Mouse (Mus musculus): ENCODE measurements around the gene Duox2. TPM values are rescaled to one million over a fixed set of nuclear protein-coding genes. Genes with fewer than 3 reads are reported as not detected.
A peak's percentile ranks its signal among the peaks of the same experiment; 100 is the strongest.
"Not testable (repeated sequence)": the region's sequence is repeated elsewhere in the genome, so short reads cannot be mapped to it uniquely, and the experiment has no call there.

Duox2 gene
- polyA plus RNA-seq (2014; fragmentation: Nextera tagmentation; extraction: Ambion mirVana): not detected in 2 replicates

DNA sequence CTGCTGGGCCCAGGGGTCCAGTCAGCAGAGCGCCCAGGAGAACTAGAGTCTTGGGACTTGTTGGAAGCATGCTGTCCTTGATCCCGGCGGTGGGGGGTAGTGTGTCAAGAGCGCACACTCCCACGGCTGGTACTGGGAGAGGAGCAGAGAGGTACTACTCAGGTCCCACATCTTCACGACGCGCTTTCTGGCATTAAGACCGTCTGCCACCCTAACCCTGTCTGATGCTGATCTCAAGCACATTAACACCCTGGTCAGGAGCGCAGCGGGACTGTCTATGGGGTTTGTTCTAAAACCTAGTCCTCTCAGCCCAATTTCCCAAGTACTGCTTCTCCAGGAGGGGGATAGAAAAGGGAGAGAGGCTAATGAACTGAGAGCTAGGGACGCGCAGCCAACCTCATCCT, at the start of gene Duox2:
Gene Duox2 (minus strand): TSS at position 354 of the 404 bp plus-strand sequence.
- peaks cover 95% of the 10 kb centered on the region for H3K27me3 ChIP-seq (replicated peaks; ENCODE audit: control insufficient read depth, insufficient read depth, low read length)
- H3K9me3 ChIP-seq (ENCODE audit: control insufficient read depth, low read length): no peaks in the 10 kb centered on the region
- peak within 1 kb of the TSS; percentile 8 for H3K4me3 ChIP-seq (ENCODE audit: low read depth, low read length)
- H3K27ac ChIP-seq (ENCODE audit: low read depth, low read length): no peak within 1 kb of the TSS
- H3K36me3 ChIP-seq (ENCODE audit: control insufficient read depth, insufficient read depth, low read length): no peaks in the 10 kb centered on the region
- DNase-seq (ENCODE audit: low spot score) (no peak), ATAC-seq (replicated peaks; ENCODE audit: low FRiP score) (no peak)
- peaks cover 2% of the 10 kb centered on the region; the same call in 1 of the 2 replicates for H3K4me1 ChIP-seq (replicated peaks; ENCODE audit: control insufficient read depth, insufficient read depth, low read length)
- 4% methylated on average over 13 of the region's 13 CpGs for WGBS
- peak within 1 kb of the TSS; percentile 46 for H3K4me2 ChIP-seq
- no peak within 1 kb of the TSS for H3K9ac ChIP-seq (ENCODE audit: low read depth, low read length)

DNA sequence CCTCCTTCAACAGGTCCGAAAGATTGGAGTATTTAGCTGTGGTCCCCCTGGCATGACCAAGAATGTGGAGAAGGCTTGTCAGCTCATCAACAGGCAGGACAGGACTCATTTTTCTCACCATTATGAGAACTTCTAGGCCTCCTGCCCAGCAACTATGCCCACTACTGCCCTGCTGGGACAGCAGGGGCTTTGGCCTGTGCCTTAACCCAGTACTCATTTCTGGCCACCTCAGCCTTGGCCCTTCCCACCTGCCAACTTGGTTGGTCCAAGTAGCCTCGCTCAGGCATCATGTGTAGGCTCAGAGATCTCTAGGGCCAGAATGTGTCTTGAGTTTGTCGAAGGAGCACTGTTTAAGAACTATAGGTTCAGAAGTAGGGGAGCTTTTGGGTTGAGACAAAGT, 49.0 kb upstream of the Duox2 start:
- H3K9ac ChIP-seq (ENCODE audit: low read depth, low read length): no peak overlapping the region
- no peaks in the 10 kb centered on the region for H3K36me3 ChIP-seq (ENCODE audit: control insufficient read depth, insufficient read depth, low read length)
- WGBS: 76% methylated on average over 3 of the region's 3 CpGs
- no peaks in the 10 kb centered on the region for H3K9me3 ChIP-seq (ENCODE audit: control insufficient read depth, low read length)
- H3K4me2 ChIP-seq: no peak overlapping the region
- H3K4me1 ChIP-seq (replicated peaks; ENCODE audit: control insufficient read depth, insufficient read depth, low read length): peaks cover 12% of the 10 kb centered on the region
- H3K27ac ChIP-seq (ENCODE audit: low read depth, low read length): no peak overlapping the region
- DNase-seq (ENCODE audit: low spot score) (no peak), ATAC-seq (replicated peaks; ENCODE audit: low FRiP score) (no peak)
- no peak overlapping the region for H3K4me3 ChIP-seq (ENCODE audit: low read depth, low read length)
- H3K27me3 ChIP-seq (replicated peaks; ENCODE audit: control insufficient read depth, insufficient read depth, low read length): no peaks in the 10 kb centered on the region

GRCm38 (mm10) chr2:122346164-122346563, 47.9 kb upstream of the Duox2 start:
- H3K4me1 ChIP-seq (replicated peaks; ENCODE audit: control insufficient read depth, insufficient read depth, low read length): peaks cover 12% of the 10 kb centered on the region
- not testable (repeated sequence) for DNase-seq (ENCODE audit: low spot score); H3K4me2 ChIP-seq; H3K36me3 ChIP-seq (ENCODE audit: control insufficient read depth, insufficient read depth, low read length); H3K9ac ChIP-seq (ENCODE audit: low read depth, low read length); H3K27ac ChIP-seq (ENCODE audit: low read depth, low read length); H3K9me3 ChIP-seq (ENCODE audit: control insufficient read depth, low read length); ATAC-seq (replicated peaks; ENCODE audit: low FRiP score); H3K4me3 ChIP-seq (ENCODE audit: low read depth, low read length); H3K27me3 ChIP-seq (replicated peaks; ENCODE audit: control insufficient read depth, insufficient read depth, low read length)
- 81% methylated on average over 6 of the region's 6 CpGs for WGBS

- WGBS: 86% methylated on average over 6 of the region's 6 CpGs
- H3K9ac ChIP-seq (ENCODE audit: low read depth, low read length): no peak overlapping the region
- H3K27me3 ChIP-seq (replicated peaks; ENCODE audit: control insufficient read depth, insufficient read depth, low read length): no peaks in the 10 kb centered on the region
- H3K4me2 ChIP-seq: no peak overlapping the region
- no peak overlapping the region for H3K27ac ChIP-seq (ENCODE audit: low read depth, low read length)
- H3K4me1 ChIP-seq (replicated peaks; ENCODE audit: control insufficient read depth, insufficient read depth, low read length): peaks cover 12% of the 10 kb centered on the region
- DNase-seq (ENCODE audit: low spot score): no peak
- no peak for ATAC-seq (replicated peaks; ENCODE audit: low FRiP score)
- no peak overlapping the region for H3K4me3 ChIP-seq (ENCODE audit: low read depth, low read length)
- no peaks in the 10 kb centered on the region for H3K9me3 ChIP-seq (ENCODE audit: control insufficient read depth, low read length)
- H3K36me3 ChIP-seq (ENCODE audit: control insufficient read depth, insufficient read depth, low read length): no peaks in the 10 kb centered on the region
Measured at GRCm38 (mm10) chr2:122345106-122345893, 47.1 kb upstream of the Duox2 start.

DNA sequence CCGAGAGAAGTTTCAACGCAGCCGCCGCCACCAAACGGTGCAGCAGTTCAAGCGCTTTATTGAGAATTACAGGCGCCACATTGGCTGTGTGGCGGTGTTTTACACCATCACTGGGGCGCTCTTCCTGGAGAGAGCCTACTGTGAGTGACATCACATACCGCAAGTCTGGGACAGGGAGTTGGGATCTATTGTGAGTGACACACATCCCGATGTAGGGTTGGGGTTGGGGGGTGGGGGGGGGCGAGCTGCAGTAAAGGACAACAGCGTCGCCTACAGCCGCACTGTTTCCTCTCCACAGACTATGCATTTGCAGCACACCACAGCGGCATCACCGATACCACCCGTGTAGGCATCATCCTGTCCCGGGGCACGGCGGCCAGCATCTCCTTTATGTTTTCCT, 39.0 kb upstream of the Duox2 start:
- Histone ChIP-seq H3K4me3 (ENCODE audit: low read depth, low read length) (no peak overlapping the region), H3K9ac (ENCODE audit: low read depth, low read length) (no peak overlapping the region), H3K27ac (ENCODE audit: low read depth, low read length) (no peak overlapping the region), H3K4me2 (no peak overlapping the region), H3K27me3 (replicated peaks; ENCODE audit: control insufficient read depth, insufficient read depth, low read length) (no peaks in the 10 kb centered on the region), H3K9me3 (ENCODE audit: control insufficient read depth, low read length) (no peaks in the 10 kb centered on the region), H3K36me3 (ENCODE audit: control insufficient read depth, insufficient read depth, low read length) (no peaks in the 10 kb centered on the region), H3K4me1 (replicated peaks; ENCODE audit: control insufficient read depth, insufficient read depth, low read length) (no peaks in the 10 kb centered on the region)
- DNase-seq (ENCODE audit: low spot score) (no peak), ATAC-seq (replicated peaks; ENCODE audit: low FRiP score) (no peak)
- 50% methylated on average over 21 of the region's 21 CpGs for whole genome bisulfite sequencing

- no peak overlapping the region for H3K9ac ChIP-seq (ENCODE audit: low read depth, low read length)
- no peaks in the 10 kb centered on the region for H3K27me3 ChIP-seq (replicated peaks; ENCODE audit: control insufficient read depth, insufficient read depth, low read length)
- no peaks in the 10 kb centered on the region for H3K9me3 ChIP-seq (ENCODE audit: control insufficient read depth, low read length)
- no peaks in the 10 kb centered on the region for H3K36me3 ChIP-seq (ENCODE audit: control insufficient read depth, insufficient read depth, low read length)
- DNase-seq (ENCODE audit: low spot score) (no peak), ATAC-seq (replicated peaks; ENCODE audit: low FRiP score) (no peak)
- no peak overlapping the region for H3K4me2 ChIP-seq
- 68% methylated on average over 3 of the region's 3 CpGs for WGBS
- H3K27ac ChIP-seq (ENCODE audit: low read depth, low read length): no peak overlapping the region
- no peak overlapping the region for H3K4me3 ChIP-seq (ENCODE audit: low read depth, low read length)
- H3K4me1 ChIP-seq (replicated peaks; ENCODE audit: control insufficient read depth, insufficient read depth, low read length): no peaks in the 10 kb centered on the region
Measured at GRCm38 (mm10) chr2:122334170-122334569, 35.9 kb upstream of the Duox2 start.

DNA sequence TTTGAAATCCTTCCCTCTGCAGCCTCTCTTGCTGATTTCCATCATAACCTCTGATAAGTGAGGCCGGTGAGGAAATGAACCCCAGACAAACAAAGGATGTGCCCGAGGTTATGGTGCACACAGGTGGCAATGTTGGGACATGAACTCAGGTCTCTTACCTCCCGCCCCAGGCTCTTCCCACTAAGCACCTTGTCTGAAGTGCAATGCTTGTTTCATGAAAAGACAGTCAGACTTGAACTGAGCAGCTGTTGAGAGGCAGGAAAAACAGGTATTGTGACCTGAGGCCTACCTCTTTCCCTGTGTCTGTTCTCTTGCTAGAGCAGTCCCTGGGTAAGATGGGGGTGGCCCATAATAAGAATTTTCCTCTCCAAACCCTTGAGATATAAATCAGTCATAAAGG, 34.0 kb upstream of the Duox2 start:
- ATAC-seq (replicated peaks; ENCODE audit: low FRiP score) (no peak), DNase-seq (ENCODE audit: low spot score) (no peak)
- Histone ChIP-seq H3K36me3 (ENCODE audit: control insufficient read depth, insufficient read depth, low read length) (no peaks in the 10 kb centered on the region), H3K27me3 (replicated peaks; ENCODE audit: control insufficient read depth, insufficient read depth, low read length) (no peaks in the 10 kb centered on the region), H3K9me3 (ENCODE audit: control insufficient read depth, low read length) (no peaks in the 10 kb centered on the region), H3K4me1 (replicated peaks; ENCODE audit: control insufficient read depth, insufficient read depth, low read length) (no peaks in the 10 kb centered on the region), H3K9ac (ENCODE audit: low read depth, low read length) (no peak overlapping the region), H3K27ac (ENCODE audit: low read depth, low read length) (no peak overlapping the region), H3K4me3 (ENCODE audit: low read depth, low read length) (no peak overlapping the region), H3K4me2 (no peak overlapping the region)
- WGBS: 76% methylated on average over 3 of the region's 3 CpGs

DNA sequence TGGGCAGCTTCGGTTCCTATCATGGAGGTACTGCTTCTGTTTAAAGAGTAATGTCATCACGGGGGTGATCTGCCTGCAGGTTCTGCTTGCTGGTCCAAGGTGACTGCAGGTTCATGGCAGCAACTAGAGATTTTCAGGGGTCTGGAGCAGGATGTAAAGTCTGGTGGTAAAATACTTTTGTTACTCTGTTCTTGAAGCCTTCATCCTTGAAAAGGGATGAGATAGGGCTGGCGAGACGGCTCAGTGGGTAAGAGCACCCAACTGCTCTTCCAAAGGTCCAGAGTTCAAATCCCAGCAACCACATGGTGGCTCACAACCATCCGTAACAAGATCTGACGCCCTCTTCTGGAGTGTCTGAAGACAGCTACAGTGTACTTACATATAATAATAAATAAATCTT, 32.1 kb upstream of the Duox2 start:
- not testable (repeated sequence) for H3K27ac ChIP-seq (ENCODE audit: low read depth, low read length); H3K9me3 ChIP-seq (ENCODE audit: control insufficient read depth, low read length); H3K27me3 ChIP-seq (replicated peaks; ENCODE audit: control insufficient read depth, insufficient read depth, low read length); DNase-seq (ENCODE audit: low spot score); ATAC-seq (replicated peaks; ENCODE audit: low FRiP score); H3K4me2 ChIP-seq; H3K4me1 ChIP-seq (replicated peaks; ENCODE audit: control insufficient read depth, insufficient read depth, low read length); H3K36me3 ChIP-seq (ENCODE audit: control insufficient read depth, insufficient read depth, low read length); H3K9ac ChIP-seq (ENCODE audit: low read depth, low read length); H3K4me3 ChIP-seq (ENCODE audit: low read depth, low read length)
- 77% methylated on average over 4 of the region's 6 CpGs for WGBS

- H3K4me3 ChIP-seq (ENCODE audit: low read depth, low read length): no peak overlapping the region
- H3K4me2 ChIP-seq: no peak overlapping the region
- H3K27ac ChIP-seq (ENCODE audit: low read depth, low read length): no peak overlapping the region
- H3K4me1 ChIP-seq (replicated peaks; ENCODE audit: control insufficient read depth, insufficient read depth, low read length): no peaks in the 10 kb centered on the region
- no peaks in the 10 kb centered on the region for H3K9me3 ChIP-seq (ENCODE audit: control insufficient read depth, low read length)
- no peak overlapping the region for H3K9ac ChIP-seq (ENCODE audit: low read depth, low read length)
- ATAC-seq (replicated peaks; ENCODE audit: low FRiP score) (no peak), DNase-seq (ENCODE audit: low spot score) (no peak)
- 61% methylated on average over 3 of the region's 3 CpGs for WGBS
- H3K36me3 ChIP-seq (ENCODE audit: control insufficient read depth, insufficient read depth, low read length): no peaks in the 10 kb centered on the region
- H3K27me3 ChIP-seq (replicated peaks; ENCODE audit: control insufficient read depth, insufficient read depth, low read length): no peaks in the 10 kb centered on the region
Measured at GRCm38 (mm10) chr2:122327986-122328385, 29.7 kb upstream of the Duox2 start.

All from liver, embryonic 11.5 days (tissue).